Mouse (Mus musculus): Measurements from ENCODE around the gene Hspb7. TPM values are rescaled to one million over a fixed set of nuclear protein-coding genes. Genes with fewer than 3 reads are reported as not detected.

Hspb7 gene
- polyA plus RNA-seq, 1 experiment from 2014 or later = 10.6 TPM

GRCm38 (mm10) chr4:141411430-141411992 is 9.1 kb upstream of the Hspb7 start:
- H3K9ac ChIP-seq (ENCODE audit: low read length) = no peak overlapping the region
- H3K9me3 ChIP-seq (ENCODE audit: control insufficient read depth, low read length) = no peaks in the 10 kb centered on the region
- H3K4me3 ChIP-seq (ENCODE audit: low read length) = no peak overlapping the region
- H3K36me3 ChIP-seq (ENCODE audit: control insufficient read depth, insufficient read depth, low read length) = no peaks in the 10 kb centered on the region
- no peak overlapping the region for H3K27ac ChIP-seq (ENCODE audit: low read length)
- ATAC-seq (ENCODE audit: low read depth) = no peak
- 18% methylated on average over 22 of the region's 22 CpGs for WGBS
- H3K27me3 ChIP-seq (ENCODE audit: control insufficient read depth, insufficient read depth, low read depth, low read length) = no peaks in the 10 kb centered on the region
- H3K4me1 ChIP-seq (replicated peaks; ENCODE audit: control insufficient read depth, insufficient read depth, low read length) = no peaks in the 10 kb centered on the region
- no peak overlapping the region for H3K4me2 ChIP-seq (ENCODE audit: low read depth, low read length)

- no peak within 1 kb of the TSS for H3K27ac ChIP-seq (ENCODE audit: low read length)
- WGBS = 64% methylated on average over 7 of the region's 7 CpGs
- no peak for ATAC-seq (ENCODE audit: low read depth)
Observed at GRCm38 (mm10) chr4:141415924-141416323, 4.7 kb upstream of the Hspb7 start, which contains the start of gene Clcnkb. Gene Clcnkb, minus strand, starts transcription at chr4:141416014.

GRCm38 (mm10) chr4:141419398-141420191 is 984 bp upstream of the Hspb7 start:
- no peaks in the 10 kb centered on the region for H3K9me3 ChIP-seq (ENCODE audit: control insufficient read depth, low read length)
- H3K4me1 ChIP-seq (replicated peaks; ENCODE audit: control insufficient read depth, insufficient read depth, low read length) = peaks cover 15% of the 10 kb centered on the region
- ATAC-seq (ENCODE audit: low read depth) = no peak
- no peaks in the 10 kb centered on the region; the same call in 1 of the 2 replicates for H3K27me3 ChIP-seq (ENCODE audit: control insufficient read depth, insufficient read depth, low read depth, low read length)
- H3K9ac ChIP-seq (ENCODE audit: low read length) = no peak overlapping the region
- 50% methylated on average over 27 of the region's 27 CpGs for WGBS
- H3K27ac ChIP-seq (ENCODE audit: low read length) = no peak overlapping the region
- no peaks in the 10 kb centered on the region for H3K36me3 ChIP-seq (ENCODE audit: control insufficient read depth, insufficient read depth, low read length)
- no peak overlapping the region for H3K4me2 ChIP-seq (ENCODE audit: low read depth, low read length)
- H3K4me3 ChIP-seq (ENCODE audit: low read length) = no peak overlapping the region

More at GRCm38 (mm10) chr4:141415924-141416323, 4.7 kb upstream of the Hspb7 start, which contains the start of gene Clcnkb:
- H3K9ac ChIP-seq (ENCODE audit: low read length) = no peak within 1 kb of the TSS
- no peaks in the 10 kb centered on the region for H3K9me3 ChIP-seq (ENCODE audit: control insufficient read depth, low read length)
- H3K4me1 ChIP-seq (replicated peaks; ENCODE audit: control insufficient read depth, insufficient read depth, low read length) = peaks cover 6% of the 10 kb centered on the region
- no peak within 1 kb of the TSS for H3K4me2 ChIP-seq (ENCODE audit: low read depth, low read length)
- no peaks in the 10 kb centered on the region for H3K36me3 ChIP-seq (ENCODE audit: control insufficient read depth, insufficient read depth, low read length)
- no peaks in the 10 kb centered on the region for H3K27me3 ChIP-seq (ENCODE audit: control insufficient read depth, insufficient read depth, low read depth, low read length)
- no peak within 1 kb of the TSS for H3K4me3 ChIP-seq (ENCODE audit: low read length)

GRCm38 (mm10) chr4:141420886-141421285 is 307 bp downstream of the Hspb7 start:
- no peak for ATAC-seq (ENCODE audit: low read depth)
- Histone ChIP-seq H3K36me3 (ENCODE audit: control insufficient read depth, insufficient read depth, low read length) (no peaks in the 10 kb centered on the region), H3K27ac (ENCODE audit: low read length) (no peak overlapping the region; the same call in 1 of the 2 replicates), H3K4me1 (replicated peaks; ENCODE audit: control insufficient read depth, insufficient read depth, low read length) (peaks cover 22% of the 10 kb centered on the region), H3K27me3 (ENCODE audit: control insufficient read depth, insufficient read depth, low read depth, low read length) (no peaks in the 10 kb centered on the region; the same call in 1 of the 2 replicates), H3K9me3 (ENCODE audit: control insufficient read depth, low read length) (no peaks in the 10 kb centered on the region), H3K4me3 (ENCODE audit: low read length) (no peak overlapping the region), H3K9ac (ENCODE audit: low read length) (no peak overlapping the region; the same call in 1 of the 2 replicates), H3K4me2 (ENCODE audit: low read depth, low read length) (no peak overlapping the region)
- WGBS = 36% methylated on average over 9 of the region's 9 CpGs

GRCm38 (mm10) chr4:141421423-141421822 is 844 bp downstream of the Hspb7 start:
- Histone ChIP-seq H3K4me3 (ENCODE audit: low read length) (peak overlapping the region; percentile 18), H3K9ac (ENCODE audit: low read length) (peak overlapping the region; percentile 54), H3K27ac (ENCODE audit: low read length) (peak overlapping the region; percentile 27), H3K36me3 (ENCODE audit: control insufficient read depth, insufficient read depth, low read length) (no peaks in the 10 kb centered on the region), H3K4me2 (ENCODE audit: low read depth, low read length) (no peak overlapping the region; the same call in 1 of the 2 replicates), H3K4me1 (replicated peaks; ENCODE audit: control insufficient read depth, insufficient read depth, low read length) (peaks cover 27% of the 10 kb centered on the region), H3K9me3 (ENCODE audit: control insufficient read depth, low read length) (no peaks in the 10 kb centered on the region), H3K27me3 (ENCODE audit: control insufficient read depth, insufficient read depth, low read depth, low read length) (no peaks in the 10 kb centered on the region; the same call in 1 of the 2 replicates)
- WGBS = 45% methylated on average over 14 of the region's 14 CpGs
- peak; percentile 34 for ATAC-seq (ENCODE audit: low read depth)

GRCm38 (mm10) chr4:141422841-141423240 is 2.3 kb downstream of the Hspb7 start:
- no peak overlapping the region for H3K27ac ChIP-seq (ENCODE audit: low read length)
- H3K27me3 ChIP-seq (ENCODE audit: control insufficient read depth, insufficient read depth, low read depth, low read length) = no peaks in the 10 kb centered on the region; the same call in 1 of the 2 replicates
- ATAC-seq (ENCODE audit: low read depth) = no peak
- H3K4me2 ChIP-seq (ENCODE audit: low read depth, low read length) = no peak overlapping the region
- no peaks in the 10 kb centered on the region for H3K36me3 ChIP-seq (ENCODE audit: control insufficient read depth, insufficient read depth, low read length)
- 67% methylated on average over 5 of the region's 5 CpGs for WGBS
- no peak overlapping the region for H3K9ac ChIP-seq (ENCODE audit: low read length)
- no peak overlapping the region for H3K4me3 ChIP-seq (ENCODE audit: low read length)
- H3K4me1 ChIP-seq (replicated peaks; ENCODE audit: control insufficient read depth, insufficient read depth, low read length) = peaks cover 32% of the 10 kb centered on the region
- H3K9me3 ChIP-seq (ENCODE audit: control insufficient read depth, low read length) = no peaks in the 10 kb centered on the region

- H3K4me2 ChIP-seq (ENCODE audit: low read depth, low read length) = no peak overlapping the region
Observed at GRCm38 (mm10) chr4:141423288-141423687, 2.7 kb downstream of the Hspb7 start.

GRCm38 (mm10) chr4:141423691-141424431 is 3.3 kb downstream of the Hspb7 start:
- no peak overlapping the region for H3K27ac ChIP-seq (ENCODE audit: low read length)
- no peaks in the 10 kb centered on the region for H3K36me3 ChIP-seq (ENCODE audit: control insufficient read depth, insufficient read depth, low read length)
- ATAC-seq (ENCODE audit: low read depth) = no peak
- 85% methylated on average over 13 of the region's 13 CpGs for WGBS
- H3K9ac ChIP-seq (ENCODE audit: low read length) = no peak overlapping the region
- no peaks in the 10 kb centered on the region for H3K9me3 ChIP-seq (ENCODE audit: control insufficient read depth, low read length)
- peaks cover 32% of the 10 kb centered on the region for H3K4me1 ChIP-seq (replicated peaks; ENCODE audit: control insufficient read depth, insufficient read depth, low read length)
- H3K27me3 ChIP-seq (ENCODE audit: control insufficient read depth, insufficient read depth, low read depth, low read length) = no peaks in the 10 kb centered on the region; the same call in 1 of the 2 replicates
- H3K4me2 ChIP-seq (ENCODE audit: low read depth, low read length) = no peak overlapping the region
- H3K4me3 ChIP-seq (ENCODE audit: low read length) = no peak overlapping the region

More at GRCm38 (mm10) chr4:141423288-141423687, 2.7 kb downstream of the Hspb7 start:
- Histone ChIP-seq H3K27ac (ENCODE audit: low read length) (no peak overlapping the region), H3K4me1 (replicated peaks; ENCODE audit: control insufficient read depth, insufficient read depth, low read length) (peaks cover 32% of the 10 kb centered on the region), H3K4me3 (ENCODE audit: low read length) (no peak overlapping the region), H3K27me3 (ENCODE audit: control insufficient read depth, insufficient read depth, low read depth, low read length) (no peaks in the 10 kb centered on the region; the same call in 1 of the 2 replicates), H3K36me3 (ENCODE audit: control insufficient read depth, insufficient read depth, low read length) (no peaks in the 10 kb centered on the region), H3K9ac (ENCODE audit: low read length) (no peak overlapping the region), H3K9me3 (ENCODE audit: control insufficient read depth, low read length) (no peaks in the 10 kb centered on the region)
- 76% methylated on average over 5 of the region's 5 CpGs for WGBS
- ATAC-seq (ENCODE audit: low read depth) = no peak
